Mouse (Mus musculus): ENCODE results near the gene Bdkrb1. TPM values are rescaled to one million over a fixed set of nuclear protein-coding genes. Genes with fewer than 3 reads are reported as not detected.

Gene Bdkrb1
- polyA plus RNA-seq, 1 experiment from 2014 or later: 0.39 TPM

DNA sequence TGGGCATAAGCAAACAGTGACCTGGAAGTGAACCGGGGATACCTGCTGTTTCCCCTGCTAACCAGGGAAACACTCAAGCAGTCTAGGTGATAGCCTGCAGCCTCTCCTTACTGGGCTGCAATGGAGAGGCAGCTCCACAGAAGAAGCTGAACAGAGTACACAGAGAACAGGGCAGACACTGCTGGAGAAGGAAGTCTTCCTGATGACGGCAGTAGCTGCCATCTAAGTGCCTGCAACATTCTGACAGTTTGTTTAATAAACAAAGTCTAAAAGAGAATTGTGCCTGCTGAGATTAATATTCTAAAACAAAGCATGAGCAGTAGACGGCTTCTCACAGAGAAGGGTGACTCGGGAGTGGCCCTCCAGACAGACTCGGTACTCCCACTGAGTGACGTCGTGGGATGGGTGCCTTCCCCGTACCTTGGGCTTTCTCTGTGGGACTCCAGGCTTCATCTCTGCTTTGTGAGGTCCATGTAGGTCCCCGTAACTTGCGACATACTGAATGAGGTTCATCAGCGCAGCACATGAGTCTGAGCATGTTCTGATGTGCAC is 40.0 kb downstream of the Bdkrb1 start:
- H3K4me2 ChIP-seq: no peak overlapping the region
- H3K27me3 ChIP-seq: no peaks in the 10 kb centered on the region
- no peak overlapping the region for H3K27ac ChIP-seq (replicated peaks)
- H3K9ac ChIP-seq: no peak overlapping the region
- no peaks in the 10 kb centered on the region for H3K9me3 ChIP-seq
- peaks cover 95% of the 10 kb centered on the region for H3K36me3 ChIP-seq
- ATAC-seq (ENCODE audit: low FRiP score, low read depth): no peak
- no peak overlapping the region for H3K4me3 ChIP-seq
- H3K4me1 ChIP-seq (replicated peaks): no peaks in the 10 kb centered on the region
- 94% methylated on average over 11 of the region's 11 CpGs for WGBS

Other genes starting within 250 kb of the Bdkrb1 start
- gene D430019H16Rik, start 149.2 kb upstream of the Bdkrb1 start, polyA plus RNA-seq (2015; fragmentation: Nextera tagmentation; extraction: Ambion mirVana): 12.3 and 12.7 TPM in 2 replicates
- gene Bdkrb2, start 39.9 kb upstream of the Bdkrb1 start, polyA plus RNA-seq (2015; fragmentation: Nextera tagmentation; extraction: Ambion mirVana): 2.1 TPM in 2 replicates
- gene Gskip, start 81.7 kb downstream of the Bdkrb1 start, polyA plus RNA-seq (2015; fragmentation: Nextera tagmentation; extraction: Ambion mirVana): 28.5 and 32.1 TPM in 2 replicates
- gene Atg2b, start 82.1 kb downstream of the Bdkrb1 start, polyA plus RNA-seq (2015; fragmentation: Nextera tagmentation; extraction: Ambion mirVana): 13.0 and 13.6 TPM in 2 replicates
- gene Ak7, start 102.9 kb downstream of the Bdkrb1 start, polyA plus RNA-seq (2015; fragmentation: Nextera tagmentation; extraction: Ambion mirVana): 1.9 and 2.5 TPM in 2 replicates
- 151 and 157 TPM in 2 replicates for gene Papola, start 181.6 kb downstream of the Bdkrb1 start, polyA plus RNA-seq (2015; fragmentation: Nextera tagmentation; extraction: Ambion mirVana)

All from hindbrain, embryonic 15.5 days (tissue).